Mouse (Mus musculus) right cerebral cortex, adult 2 months (tissue): ENCODE data around the gene Ttll4.

Experiments used
- DNase-seq, 2 experiments: peaks; one replicate each; pipeline ENCODE4 v3.0.0; 2021 to 2022; ENCODE audit warnings: low spot score in 2 of 2

Gene Ttll4

GRCm38 (mm10) chr1:74661448-74662195 lies at the start of gene Ttll4:
Gene Ttll4 (plus strand): TSS chr1:74661745.
- DNase-seq = peak; percentile 90 to 91

DNA sequence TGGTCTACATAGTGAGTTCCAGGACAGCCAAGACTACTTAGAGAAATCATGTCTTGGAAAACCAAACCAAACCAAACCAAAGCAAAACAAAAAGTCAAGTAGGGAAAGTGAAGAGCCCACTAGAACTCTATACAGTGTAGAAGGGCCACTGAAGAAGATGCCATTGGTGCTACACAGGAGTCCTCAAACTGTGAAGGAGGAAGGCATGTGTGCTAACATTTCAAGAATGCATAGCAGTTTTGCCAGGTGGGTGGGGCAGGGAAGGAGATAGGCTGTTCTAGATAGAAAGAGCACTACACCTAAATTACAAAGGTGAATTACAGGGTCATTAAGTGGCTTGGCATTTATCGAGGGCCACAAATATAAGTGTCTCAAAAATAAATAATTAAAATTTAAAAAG lies 37.4 kb upstream of the Ttll4 start:
- DNase-seq = no peak

DNA sequence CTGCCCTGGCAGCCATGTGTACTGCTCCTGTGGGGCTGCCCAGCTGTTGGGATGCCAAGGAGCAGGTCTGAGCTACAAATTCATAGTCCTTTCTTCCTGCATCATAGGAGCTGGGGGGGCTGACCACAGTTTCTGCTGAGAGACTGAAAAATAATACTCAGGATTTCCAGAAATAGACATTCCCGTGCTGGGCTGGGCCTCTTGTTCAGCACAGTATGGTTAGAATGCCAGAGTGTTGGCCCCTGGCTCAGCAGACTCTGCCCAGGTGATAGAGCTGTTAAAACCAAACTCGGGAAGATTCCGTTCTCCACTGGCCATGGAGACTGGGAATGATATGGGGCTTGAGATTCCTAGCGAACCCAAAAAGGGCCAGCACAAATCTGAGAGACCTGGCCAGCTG lies 35.5 kb upstream of the Ttll4 start:
- no peak for DNase-seq

- DNase-seq = no peak
Measured at GRCm38 (mm10) chr1:74628001-74628400, 33.5 kb upstream of the Ttll4 start.

- no peak for DNase-seq
Measured at GRCm38 (mm10) chr1:74632734-74633133, 28.8 kb upstream of the Ttll4 start.

GRCm38 (mm10) chr1:74643524-74643923 lies 18.0 kb upstream of the Ttll4 start:
- DNase-seq = no peak

GRCm38 (mm10) chr1:74643926-74644325 lies 17.6 kb upstream of the Ttll4 start:
- no peak for DNase-seq

DNA sequence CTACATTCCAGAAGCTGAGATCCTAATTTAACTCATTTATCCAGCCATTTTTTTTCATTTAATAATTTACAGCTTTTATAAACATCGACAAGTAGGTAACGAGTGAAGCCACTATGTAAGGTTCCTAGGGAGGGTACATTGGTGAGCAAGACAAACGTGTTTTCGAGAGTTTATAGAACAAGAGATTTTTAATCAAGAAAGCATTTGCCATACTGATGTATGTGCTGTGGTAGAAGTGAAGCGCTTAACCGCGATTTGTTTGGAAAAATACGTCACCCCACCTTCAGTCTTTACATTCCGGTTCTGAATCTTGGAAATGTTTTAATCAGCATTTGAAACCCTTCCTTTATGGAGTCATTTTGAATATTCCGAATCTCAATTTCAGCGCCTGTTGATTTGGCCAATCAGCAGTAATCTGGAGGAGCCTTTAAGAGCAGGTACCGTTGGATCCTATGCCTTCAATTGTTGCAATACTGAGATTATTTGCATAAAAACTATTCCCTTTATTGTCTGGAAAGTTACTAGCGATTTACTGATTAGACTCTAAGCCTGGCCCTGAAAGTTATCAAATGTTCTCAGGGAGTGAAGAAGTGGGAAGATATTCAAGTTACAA lies 814 bp downstream of the Ttll4 start:
- no peak for DNase-seq

- no peak for DNase-seq
Measured at GRCm38 (mm10) chr1:74665153-74665552, 3.6 kb downstream of the Ttll4 start.

DNA sequence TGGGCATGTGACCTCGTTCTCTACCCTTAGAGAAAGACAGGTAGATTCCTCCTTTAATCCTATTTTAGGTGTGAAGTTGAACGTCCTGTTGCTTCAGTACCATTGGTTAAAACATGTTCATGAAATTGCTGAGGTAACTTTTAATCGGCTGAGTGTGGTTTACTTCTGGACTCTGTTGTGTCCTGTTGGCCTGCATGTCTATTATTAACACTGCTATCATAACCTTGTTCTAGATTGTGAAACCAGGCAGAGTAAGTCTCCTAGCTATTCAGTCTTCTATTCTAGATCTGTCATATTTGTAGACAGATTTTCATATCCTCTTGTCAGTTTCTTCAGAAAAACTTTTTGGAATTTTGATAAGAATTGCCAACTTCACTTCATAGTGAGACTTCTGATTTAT lies 6.8 kb downstream of the Ttll4 start:
- DNase-seq = no peak

- no peak for DNase-seq
Measured at GRCm38 (mm10) chr1:74672731-74673130, 11.2 kb downstream of the Ttll4 start.

GRCm38 (mm10) chr1:74676863-74677262 lies 15.3 kb downstream of the Ttll4 start:
- no peak for DNase-seq

- DNase-seq = no peak
Measured at GRCm38 (mm10) chr1:74677843-74678242, 16.3 kb downstream of the Ttll4 start.

DNA sequence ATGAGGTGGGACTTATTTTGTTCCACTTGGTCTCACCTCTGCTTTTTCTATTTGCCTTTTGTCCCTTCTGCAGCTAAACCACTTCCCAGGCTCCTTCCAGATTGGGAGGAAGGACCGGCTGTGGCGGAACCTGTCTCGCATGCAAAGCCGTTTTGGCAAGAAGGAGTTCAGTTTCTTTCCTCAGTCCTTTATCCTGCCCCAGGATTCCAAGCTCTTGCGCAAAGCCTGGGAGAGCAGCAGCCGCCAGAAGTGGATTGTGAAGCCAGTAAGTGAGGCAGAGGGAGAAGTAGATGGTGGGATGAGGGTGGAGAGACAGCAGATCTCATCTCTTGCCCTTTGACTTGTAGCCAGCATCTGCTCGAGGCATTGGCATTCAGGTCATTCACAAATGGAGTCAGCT lies 25.6 kb downstream of the Ttll4 start:
- no peak for DNase-seq

DNA sequence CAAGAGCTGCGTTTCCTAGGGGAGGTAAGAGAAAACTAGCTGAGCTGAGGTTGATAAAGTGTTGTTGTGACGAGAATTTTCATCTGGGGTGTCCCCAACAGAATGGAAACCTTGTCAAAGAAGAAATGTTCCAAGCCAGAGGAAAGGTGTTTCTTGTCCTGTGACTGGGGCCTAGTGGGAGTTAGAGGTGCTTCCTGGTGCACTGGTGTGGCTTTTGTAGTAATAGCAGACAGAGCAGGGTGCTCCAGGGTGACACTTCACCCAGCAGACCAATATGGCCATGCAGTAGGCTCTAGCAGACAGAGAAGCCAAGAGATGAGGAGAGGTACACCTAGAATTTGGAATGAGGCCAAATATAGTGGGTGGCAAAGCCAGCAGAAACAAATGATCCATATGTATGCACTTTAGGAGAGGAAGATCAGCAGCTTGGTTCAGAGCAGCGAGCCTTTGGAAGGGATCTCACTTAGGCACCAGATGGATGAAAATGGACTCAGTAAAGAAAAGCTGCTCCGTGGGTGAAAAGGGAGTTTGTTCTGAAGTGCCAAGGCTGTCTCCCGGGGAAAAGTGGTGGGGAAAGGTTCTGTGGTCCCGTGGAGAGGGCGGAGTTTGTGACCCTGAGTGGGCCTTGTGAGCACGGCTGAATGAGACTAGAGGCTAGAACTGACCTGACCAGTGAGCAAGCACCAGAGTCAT lies 32.5 kb downstream of the Ttll4 start:
- DNase-seq = no peak

DNA sequence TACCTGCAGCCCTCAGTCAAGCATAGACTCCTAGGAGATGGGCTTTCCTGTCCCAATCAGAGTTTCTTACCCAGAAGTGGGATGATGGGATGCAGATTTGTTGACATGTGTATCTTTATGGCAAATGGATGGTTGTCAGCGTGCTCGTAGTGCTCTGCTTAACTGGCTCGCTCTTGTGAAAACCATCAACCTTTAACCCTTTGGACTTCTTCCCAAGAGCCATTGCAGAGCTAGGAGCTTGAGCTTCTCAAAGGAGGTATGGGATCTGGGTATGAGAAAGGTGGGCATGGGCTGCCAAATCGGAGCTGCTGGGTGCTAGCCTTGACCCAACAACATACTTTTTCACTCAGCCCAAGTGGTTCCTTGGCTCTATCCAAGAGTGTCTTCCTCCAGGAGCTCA lies 34.3 kb downstream of the Ttll4 start:
- no peak for DNase-seq

GRCm38 (mm10) chr1:74697416-74697815 lies 35.9 kb downstream of the Ttll4 start:
- DNase-seq = no peak

- no peak for DNase-seq
Measured at GRCm38 (mm10) chr1:74698353-74698752, 36.8 kb downstream of the Ttll4 start.

GRCm38 (mm10) chr1:74698791-74699190 lies 37.2 kb downstream of the Ttll4 start:
- no peak for DNase-seq

GRCm38 (mm10) chr1:74702142-74702553 lies 40.6 kb downstream of the Ttll4 start:
- no peak for DNase-seq

DNA sequence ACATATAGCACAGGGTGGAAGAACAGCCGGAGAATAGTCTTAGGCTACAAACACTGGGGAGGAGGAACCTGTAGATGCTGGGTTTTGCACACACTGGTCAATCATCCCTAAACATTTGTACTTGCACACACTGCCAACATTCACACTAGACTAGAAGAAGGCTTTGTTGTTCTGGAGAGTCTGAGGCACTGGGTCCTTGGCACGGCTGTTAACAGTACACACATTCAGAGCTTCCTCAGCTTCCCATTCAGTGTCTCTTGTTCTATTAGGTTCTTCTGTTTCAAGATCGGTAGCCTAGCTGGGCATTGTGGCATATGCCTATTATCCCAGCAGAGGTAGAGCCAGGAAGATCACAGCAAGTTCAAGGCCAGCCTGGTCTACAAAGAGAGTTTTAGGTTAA lies 42.6 kb downstream of the Ttll4 start:
- DNase-seq = no peak

GRCm38 (mm10) chr1:74705016-74705415 lies 43.5 kb downstream of the Ttll4 start:
- no peak for DNase-seq

DNA sequence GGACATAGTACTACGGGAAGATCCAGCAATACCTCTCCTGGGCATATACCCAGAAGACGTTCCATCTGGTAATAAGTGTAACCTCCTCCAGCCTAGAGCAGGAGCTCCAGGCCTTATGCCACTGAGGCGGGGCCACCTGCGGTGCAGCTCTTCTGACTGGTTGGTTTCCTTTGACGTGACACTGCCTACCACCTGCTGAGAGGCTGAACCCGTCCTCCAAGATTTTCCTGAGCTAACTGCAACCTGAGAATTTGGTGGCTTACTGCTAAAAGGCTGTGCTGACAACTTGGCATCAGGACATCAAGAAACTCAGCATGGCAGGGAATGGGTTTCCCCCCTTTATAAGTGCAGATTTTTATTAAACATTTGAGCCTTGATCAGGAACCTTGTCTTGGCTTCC lies 48.0 kb downstream of the Ttll4 start:
- no peak for DNase-seq
